Mouse (Mus musculus) heart, adult 8-10 months (tissue): ENCODE data around the gene Zfp629. TPM values are rescaled to one million over a fixed set of nuclear protein-coding genes. Genes with fewer than 3 reads are reported as not detected.

ENCODE experiments used
- DNase-seq: peaks from one replicate; pipeline ENCODE4 v3.0.0; 2022; ENCODE audit warnings: low spot score
- total RNA-seq, 4 experiments: library from RNA; stranded (reverse); gene quantifications; 2 replicates each; pipeline ENCODE4 v1.2.4; 2022

Gene Zfp629
- total RNA-seq, 4 experiments from 2014 or later: 19.9 to 23.4 (median 20.0) TPM

- DNase-seq: peak; percentile 55
Measured at GRCm38 (mm10) chr7:127564381-127565150, 51.0 kb downstream of the Zfp629 start.

GRCm38 (mm10) chr7:127561340-127561858, 54.2 kb downstream of the Zfp629 start, which contains the start of gene Tmem265:
Gene Tmem265 (plus strand): TSS chr7:127561390.
- no peak for DNase-seq

- DNase-seq: no peak
Measured at GRCm38 (mm10) chr7:127560580-127560979, 55.0 kb downstream of the Zfp629 start.

Other genes starting within 250 kb of the Zfp629 start
- 1 to 10 TPM; 3.2 to 4.3 (median 3.7) TPM for gene Zfp747, start 239.7 kb downstream of the Zfp629 start, total RNA-seq
- gene 9130019O22Rik, start 228.6 kb downstream of the Zfp629 start, total RNA-seq: 1 to 10 TPM; 1.8 to 2.5 (median 2.0) TPM
- gene E430018J23Rik, start 222.2 kb downstream of the Zfp629 start, total RNA-seq: 1 to 10 TPM; 2.9 to 5.1 (median 3.9) TPM
- gene Zfp764, start 209.0 kb downstream of the Zfp629 start, total RNA-seq: 1 to 10 TPM; 2.3 to 4.4 (median 3.2) TPM
- 1 to 10 TPM; 4.2 to 4.8 (median 4.3) TPM for gene Zfp688, start 193.7 kb downstream of the Zfp629 start, total RNA-seq
- gene Zfp689, start 166.6 kb downstream of the Zfp629 start, total RNA-seq: 1 to 10 TPM; 1.2 to 2.1 (median 1.4) TPM
- gene Prr14, start 156.2 kb downstream of the Zfp629 start, total RNA-seq: 10 to 100 TPM; 25.6 to 27.9 (median 27.3) TPM
- 10 to 100 TPM; 27.5 to 36.1 (median 30.5) TPM for gene Fbrs, start 136.6 kb downstream of the Zfp629 start, total RNA-seq
- gene Srcap, start 103.8 kb downstream of the Zfp629 start, total RNA-seq: 10 to 100 TPM; 51.8 to 60.5 (median 55.2) TPM
- 10 to 100 TPM in 2 of 4 experiments, 1 to 10 TPM in 2; 8.8 to 10.9 (median 10.2) TPM for gene Gm42715, start 96.2 kb downstream of the Zfp629 start, total RNA-seq
- not detected for gene Tmem265, start 54.4 kb downstream of the Zfp629 start, total RNA-seq
- 10 to 100 TPM; 12.1 to 20.9 (median 17.3) TPM for gene Phkg2, start 42.5 kb downstream of the Zfp629 start, total RNA-seq
- gene Ccdc189, start 27.2 kb downstream of the Zfp629 start, total RNA-seq: 10 to 100 TPM; 10.1 to 15.2 (median 14.4) TPM
- gene Rnf40, start 27.0 kb downstream of the Zfp629 start, total RNA-seq: 10 to 100 TPM; 38.1 to 42.6 (median 40.3) TPM
- gene Bcl7c, start 93.1 kb upstream of the Zfp629 start, total RNA-seq: 10 to 100 TPM; 37.6 to 44.6 (median 41.4) TPM
- 10 to 100 TPM in 3 of 4 experiments, 1 to 10 TPM in 1; 9.4 to 12.3 (median 10.2) TPM for gene Ctf1, start 96.9 kb upstream of the Zfp629 start, total RNA-seq
- gene Ctf2, start 116.4 kb upstream of the Zfp629 start, total RNA-seq: not detected
- gene Fbxl19, start 128.7 kb upstream of the Zfp629 start, total RNA-seq: 1 to 10 TPM; 1.9 to 4.9 (median 3.2) TPM
- 10 to 100 TPM; 20.0 to 26.6 (median 24.7) TPM for gene Orai3, start 154.0 kb upstream of the Zfp629 start, total RNA-seq
- gene Setd1a, start 160.9 kb upstream of the Zfp629 start, total RNA-seq: 10 to 100 TPM; 15.4 to 23.1 (median 17.9) TPM
- 1 to 10 TPM; 1.9 to 3.3 (median 2.7) TPM for gene Gm49388, start 169.8 kb upstream of the Zfp629 start, total RNA-seq
- 10 to 100 TPM; 11.8 to 14.5 (median 12.7) TPM for gene Hsd3b7, start 184.8 kb upstream of the Zfp629 start, total RNA-seq
- 10 to 100 TPM; 61.9 to 68.0 (median 66.0) TPM for gene Stx4a, start 208.5 kb upstream of the Zfp629 start, total RNA-seq
- under 1 TPM; 0.27 to 0.66 (median 0.51) TPM for gene Stx1b, start 208.8 kb upstream of the Zfp629 start, total RNA-seq